Mouse (Mus musculus): Measurements from ENCODE around the gene Gm17349.
"Not testable (repeated sequence)": the region's sequence is repeated elsewhere in the genome, so short reads cannot be mapped to it uniquely, and the experiment has no call there.

The Gm17349 gene

DNA sequence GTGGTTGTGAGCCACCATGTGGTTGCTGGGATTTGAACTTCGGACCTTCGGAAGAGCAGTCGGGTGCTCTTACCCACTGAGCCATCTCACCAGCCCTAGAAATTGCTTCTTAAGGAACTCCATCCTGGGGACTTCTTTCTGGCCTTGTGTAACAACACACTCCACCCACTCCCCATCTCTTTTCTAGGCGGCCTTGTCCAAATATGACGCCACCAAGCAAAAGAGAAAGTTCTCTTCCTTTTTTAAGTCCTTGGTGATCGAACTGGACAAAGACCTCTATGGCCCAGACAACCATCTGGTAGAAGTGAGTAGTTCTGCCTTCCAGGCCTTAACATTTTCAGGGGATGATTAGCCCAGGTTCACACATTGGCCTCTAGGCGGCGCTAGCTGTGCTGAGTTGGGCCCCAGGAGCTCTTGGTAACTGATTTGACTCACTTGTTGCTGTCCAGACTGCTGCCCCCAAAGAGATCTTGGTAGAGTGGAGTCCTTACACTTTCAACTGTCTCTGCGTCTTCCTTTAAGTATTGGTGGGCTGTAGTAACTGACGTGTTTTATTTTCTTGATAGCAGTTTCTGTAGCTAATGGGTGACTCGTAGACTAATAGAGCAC lies at the start of gene Gm17349:
TSS of gene Gm17349 (minus strand) at position 51 of the 609 bp plus-strand sequence.
- peak; percentile 85 for DNase-seq (ENCODE audit: low read depth, low spot score)

DNA sequence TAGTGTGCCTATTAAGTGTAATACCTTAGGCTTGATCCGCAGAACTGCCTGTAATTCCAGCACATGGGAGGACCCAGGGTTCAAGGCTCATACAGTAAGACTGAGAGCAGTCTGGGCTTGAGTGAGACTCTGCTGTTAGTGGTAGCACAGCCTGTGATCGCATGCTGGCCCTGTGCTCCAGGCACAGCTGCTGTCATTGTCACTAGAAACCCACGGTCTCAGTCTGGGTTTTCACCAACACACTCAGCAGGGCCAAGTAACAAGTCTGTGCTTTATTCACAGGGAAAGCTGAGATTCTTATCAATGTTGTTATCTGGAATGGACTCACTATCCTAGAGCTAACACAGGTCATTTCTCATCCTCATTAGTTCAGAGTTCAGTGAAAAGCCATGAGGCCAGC lies 48.9 kb upstream of the Gm17349 start:
- DNase-seq (ENCODE audit: low read depth, low spot score) = no peak

DNA sequence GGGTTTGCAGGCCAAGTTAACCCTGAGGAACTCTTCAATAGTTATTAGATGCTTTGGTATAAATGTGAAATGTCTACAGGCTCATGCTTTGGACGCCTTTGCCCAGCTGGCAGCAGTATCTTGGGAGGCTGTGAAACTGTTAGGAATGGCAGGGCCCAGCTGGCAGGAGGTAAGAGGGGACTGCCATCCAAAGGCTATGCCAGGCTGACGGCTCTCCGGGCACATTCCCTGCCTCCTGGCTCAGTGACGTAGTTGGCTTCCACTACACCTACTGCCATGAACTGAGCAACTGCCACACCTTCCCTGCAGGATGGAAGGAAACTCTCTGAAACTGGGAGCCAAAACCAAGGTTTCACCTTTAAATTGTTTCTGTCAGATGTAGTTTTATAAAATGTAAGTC lies 34.9 kb upstream of the Gm17349 start:
- no peak for DNase-seq (ENCODE audit: low read depth, low spot score)

DNA sequence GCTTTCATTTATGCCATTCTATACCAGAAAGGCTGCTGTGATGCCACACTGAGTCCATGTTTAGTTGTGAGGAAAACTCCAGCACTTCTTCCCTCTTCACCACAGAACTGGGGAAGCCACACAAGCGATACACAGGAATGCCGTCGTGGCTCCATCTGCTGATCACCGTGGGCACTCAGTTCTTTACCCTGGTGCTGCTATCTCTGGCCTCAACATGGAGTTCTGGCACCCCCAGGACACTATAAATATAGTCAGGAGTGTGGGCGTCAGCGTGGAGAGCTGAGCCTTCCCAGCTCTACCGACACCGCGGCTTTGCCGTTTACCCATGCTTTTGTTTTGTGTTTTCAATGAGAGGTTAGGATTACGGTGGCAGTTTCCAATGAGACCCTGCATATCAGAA lies 31.4 kb upstream of the Gm17349 start:
- no peak for DNase-seq (ENCODE audit: low read depth, low spot score)

DNA sequence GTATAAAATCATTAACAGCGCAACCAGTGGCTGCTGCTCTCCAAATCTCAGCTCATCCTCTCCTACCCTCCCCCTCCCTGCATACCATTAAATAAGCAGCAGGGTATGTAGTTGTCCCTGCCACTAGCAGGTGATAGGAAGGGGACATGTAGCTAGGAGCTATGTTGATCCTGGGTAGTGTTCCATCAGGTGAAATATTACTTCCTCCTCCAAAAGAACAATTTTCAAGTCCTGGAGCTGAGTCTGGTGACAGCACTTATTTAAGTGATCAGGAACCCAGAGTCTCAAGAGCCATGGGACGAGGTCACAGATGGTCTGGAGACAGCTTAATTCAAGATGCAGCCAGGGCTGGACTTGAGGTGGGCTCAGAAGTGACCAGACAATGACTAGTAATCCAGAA lies 30.3 kb upstream of the Gm17349 start:
- DNase-seq (ENCODE audit: low read depth, low spot score) = no peak

DNA sequence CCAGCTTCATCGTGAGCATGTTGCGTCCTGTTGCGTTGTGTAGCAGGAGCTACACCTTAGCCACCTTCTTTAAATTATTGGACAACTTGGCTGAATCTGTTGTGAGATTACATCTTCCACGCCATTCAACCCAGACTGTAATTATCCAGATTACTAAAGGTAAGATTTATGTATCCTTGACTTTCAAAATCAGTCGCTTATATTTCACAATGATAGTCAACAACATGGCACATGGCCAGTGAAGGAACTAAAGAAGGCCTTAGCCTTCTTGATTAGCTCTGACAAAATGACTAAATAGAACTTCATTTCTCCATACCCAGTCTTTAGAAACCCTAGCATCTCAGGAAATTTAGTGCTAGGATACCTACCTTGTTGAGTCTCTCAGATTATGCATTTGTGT lies 27.9 kb upstream of the Gm17349 start:
- DNase-seq (ENCODE audit: low read depth, low spot score) = no peak

DNA sequence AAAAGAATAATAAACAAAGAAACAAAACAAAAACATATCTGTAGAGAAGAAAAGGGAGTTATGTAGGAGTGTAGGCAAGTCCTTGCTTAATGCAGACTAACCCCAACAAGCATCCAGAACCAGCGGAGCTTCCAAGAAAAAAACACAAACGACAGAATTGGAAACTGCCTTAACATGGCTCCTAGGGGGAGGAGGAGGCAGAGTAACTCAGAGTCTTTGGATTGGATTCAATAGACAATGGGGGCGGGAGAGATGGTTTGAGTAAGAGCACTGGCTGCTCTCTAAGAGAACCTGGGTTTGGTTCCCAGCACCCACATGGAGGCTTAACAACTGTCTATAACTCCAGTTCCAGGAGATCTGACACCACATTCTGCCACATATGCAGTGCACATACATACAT lies 26.4 kb upstream of the Gm17349 start:
- DNase-seq (ENCODE audit: low read depth, low spot score) = no peak

DNA sequence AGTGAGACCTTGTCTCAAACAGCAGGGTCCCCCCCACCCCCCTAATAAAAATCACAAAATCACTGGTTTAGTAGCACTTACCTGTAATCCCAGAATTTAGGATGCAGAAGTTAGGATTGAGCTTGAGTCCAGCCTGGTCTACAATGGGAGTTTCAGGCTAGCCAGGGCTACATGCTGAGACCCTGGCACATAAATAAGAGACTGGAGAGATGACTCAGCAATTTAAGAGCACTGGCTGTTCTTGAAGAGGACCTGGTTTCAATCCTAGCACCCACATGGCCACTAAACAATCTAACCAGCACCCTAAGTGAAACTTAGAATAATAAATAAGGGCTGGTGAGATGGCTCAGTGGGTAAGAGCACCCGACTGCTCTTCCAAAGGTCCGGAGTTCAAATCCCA lies 25.9 kb upstream of the Gm17349 start:
- no peak for DNase-seq (ENCODE audit: low read depth, low spot score)

DNA sequence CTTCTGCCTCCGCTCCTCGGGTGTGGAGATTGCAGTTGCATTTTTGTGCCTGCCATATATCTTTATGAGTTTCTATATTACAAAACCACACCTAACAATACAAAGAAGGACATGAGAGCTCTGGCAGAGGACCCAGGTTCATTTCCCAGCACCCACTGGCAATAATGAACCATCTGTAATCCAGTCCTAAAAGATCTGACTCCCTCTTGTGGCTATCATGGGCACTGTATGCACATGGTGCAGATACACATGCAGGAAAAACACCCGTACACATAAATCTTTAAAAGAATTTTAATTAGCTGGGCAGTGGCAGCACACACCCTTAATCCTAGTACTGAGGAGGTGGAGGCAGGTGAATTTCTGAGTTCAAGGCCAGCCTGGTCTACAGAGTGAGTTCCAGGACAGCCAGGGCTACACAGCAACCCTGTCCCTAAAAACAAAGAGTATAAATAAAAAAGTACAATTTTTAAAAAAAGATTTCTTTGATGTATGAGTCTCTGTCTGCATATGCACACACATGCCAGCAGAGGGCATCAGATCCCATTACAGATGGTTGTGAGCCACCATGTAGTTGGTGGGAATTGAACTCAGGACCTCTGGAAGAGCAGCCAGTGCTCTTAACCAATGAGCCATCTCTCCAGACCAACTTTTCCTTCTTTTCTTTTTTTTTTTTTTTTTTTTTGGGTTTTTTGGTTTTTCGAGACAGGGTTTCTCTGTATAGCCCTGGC lies 23.9 kb upstream of the Gm17349 start:
- DNase-seq (ENCODE audit: low read depth, low spot score) = peak; percentile 59

DNA sequence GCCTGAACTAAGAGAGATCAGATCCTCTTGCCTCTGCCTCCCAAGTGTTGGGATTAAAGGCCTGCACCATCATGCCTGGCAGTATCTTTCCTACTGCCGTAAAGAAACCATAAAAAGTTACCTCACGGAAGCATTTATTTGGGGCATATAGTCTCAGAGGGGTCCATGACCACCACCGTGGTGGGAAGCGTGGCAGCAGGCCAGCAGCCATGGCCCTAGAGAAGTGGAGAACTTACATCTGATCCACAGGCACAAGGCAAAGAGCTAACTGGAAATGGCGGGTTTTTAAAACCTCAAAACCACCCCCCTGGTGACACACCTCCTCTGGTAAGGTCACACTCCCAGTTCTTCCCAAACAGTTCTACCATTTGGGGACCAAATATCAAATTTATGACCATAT lies 22.9 kb upstream of the Gm17349 start:
- no peak for DNase-seq (ENCODE audit: low read depth, low spot score)

DNA sequence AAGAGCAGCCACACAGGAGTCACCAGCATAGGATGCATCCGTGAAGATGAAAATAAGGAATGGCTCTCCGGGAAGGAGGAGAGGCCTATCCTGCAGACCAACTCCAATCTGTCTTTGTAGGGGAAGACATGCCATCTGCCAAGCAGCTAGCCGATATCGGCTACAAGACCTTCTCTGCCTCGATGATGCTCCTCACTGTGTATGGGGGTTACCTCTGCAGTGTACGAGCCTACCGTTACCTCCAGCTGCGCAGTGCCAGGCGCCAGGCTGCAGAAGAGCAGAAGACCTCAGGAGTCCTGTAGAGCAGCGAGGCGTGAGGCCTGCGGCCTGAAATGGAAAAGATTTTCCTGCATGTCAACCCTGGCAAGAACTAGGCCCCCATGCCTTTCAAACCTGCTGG lies 22.2 kb upstream of the Gm17349 start:
- no peak for DNase-seq (ENCODE audit: low read depth, low spot score)

DNA sequence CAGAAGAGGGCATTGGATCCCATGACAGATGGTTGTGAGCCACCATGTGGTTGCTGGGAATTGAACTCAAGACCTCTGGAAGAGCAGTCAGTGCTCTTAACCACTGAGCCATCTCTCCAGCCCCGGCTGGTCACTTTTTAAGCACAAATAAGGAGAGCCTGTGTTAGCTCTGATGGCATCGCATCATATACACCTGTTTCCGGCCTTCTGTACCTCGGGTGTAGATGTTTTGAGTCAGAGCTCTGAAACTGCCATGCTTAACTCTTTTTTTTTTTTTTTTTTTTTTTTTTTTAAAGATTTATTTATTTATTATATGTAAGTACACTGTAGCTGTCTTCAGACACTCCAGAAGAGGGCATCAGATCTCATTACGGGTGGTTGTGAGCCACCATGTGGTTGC lies 21.7 kb upstream of the Gm17349 start:
- not testable (repeated sequence) for DNase-seq (ENCODE audit: low read depth, low spot score)

DNA sequence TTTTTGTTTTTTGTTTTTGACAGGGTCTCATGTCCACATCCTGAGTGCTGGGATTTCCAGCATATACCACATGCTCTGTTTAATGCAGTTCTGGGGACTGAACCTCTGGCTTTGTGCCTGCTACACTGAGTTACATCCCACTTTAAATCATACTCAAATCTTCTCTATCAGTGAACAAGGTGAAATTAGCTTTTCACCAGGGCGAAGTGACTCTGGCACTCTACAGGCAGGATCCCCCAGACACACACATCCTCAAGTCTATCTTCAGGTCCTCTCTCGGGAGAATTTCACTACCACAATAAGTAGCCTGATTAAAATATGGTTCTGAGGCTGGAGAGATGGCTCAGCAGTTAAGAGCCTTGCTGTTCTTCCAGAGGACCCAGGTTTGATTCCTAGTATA lies 21.3 kb upstream of the Gm17349 start:
- DNase-seq (ENCODE audit: low read depth, low spot score) = no peak

DNA sequence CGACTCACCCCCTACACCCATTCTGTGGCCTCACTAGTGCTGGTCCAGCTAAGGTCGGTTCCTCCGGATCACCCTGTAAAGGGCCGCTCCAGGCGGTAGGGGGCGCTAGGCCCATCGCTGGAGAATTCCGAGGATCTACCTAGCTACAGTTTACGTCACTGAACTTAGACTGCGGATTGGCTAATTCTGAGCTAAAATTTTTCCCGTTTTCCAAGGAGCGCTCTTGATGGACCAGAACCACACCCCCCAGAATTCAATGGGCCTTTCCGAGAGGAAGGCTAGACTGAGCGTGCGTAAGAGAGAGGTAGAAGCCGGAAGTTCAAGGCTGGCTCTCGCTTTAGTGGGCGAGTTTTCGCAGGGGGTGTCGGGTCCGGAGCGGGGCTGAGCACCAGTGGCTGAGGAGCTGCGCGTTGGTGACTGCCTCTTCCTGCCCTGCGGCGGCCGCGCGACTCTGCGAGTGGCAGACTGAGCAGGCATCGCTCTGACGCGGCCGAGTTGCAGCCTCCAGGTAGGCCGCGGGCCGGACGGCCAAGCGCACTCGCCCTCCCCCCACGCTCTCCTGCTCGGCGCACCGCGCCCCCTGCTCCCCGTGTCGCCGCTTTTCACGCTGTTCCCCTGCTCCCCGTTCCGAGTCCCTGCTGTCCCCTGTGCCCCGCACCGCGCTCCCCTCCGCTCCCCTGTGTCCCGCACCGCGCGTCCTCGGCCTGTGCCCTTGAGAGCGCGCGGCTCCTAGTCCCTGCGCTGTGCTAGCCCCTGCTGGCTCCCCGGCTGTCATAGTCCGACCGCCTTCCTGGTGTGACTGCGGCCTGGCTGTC lies 20.3 kb upstream of the Gm17349 start, which contains the start of gene Cox14:
TSS of gene Cox14 (plus strand) at position 278 of the 815 bp plus-strand sequence.
- DNase-seq (ENCODE audit: low read depth, low spot score) = peak; percentile 99

DNA sequence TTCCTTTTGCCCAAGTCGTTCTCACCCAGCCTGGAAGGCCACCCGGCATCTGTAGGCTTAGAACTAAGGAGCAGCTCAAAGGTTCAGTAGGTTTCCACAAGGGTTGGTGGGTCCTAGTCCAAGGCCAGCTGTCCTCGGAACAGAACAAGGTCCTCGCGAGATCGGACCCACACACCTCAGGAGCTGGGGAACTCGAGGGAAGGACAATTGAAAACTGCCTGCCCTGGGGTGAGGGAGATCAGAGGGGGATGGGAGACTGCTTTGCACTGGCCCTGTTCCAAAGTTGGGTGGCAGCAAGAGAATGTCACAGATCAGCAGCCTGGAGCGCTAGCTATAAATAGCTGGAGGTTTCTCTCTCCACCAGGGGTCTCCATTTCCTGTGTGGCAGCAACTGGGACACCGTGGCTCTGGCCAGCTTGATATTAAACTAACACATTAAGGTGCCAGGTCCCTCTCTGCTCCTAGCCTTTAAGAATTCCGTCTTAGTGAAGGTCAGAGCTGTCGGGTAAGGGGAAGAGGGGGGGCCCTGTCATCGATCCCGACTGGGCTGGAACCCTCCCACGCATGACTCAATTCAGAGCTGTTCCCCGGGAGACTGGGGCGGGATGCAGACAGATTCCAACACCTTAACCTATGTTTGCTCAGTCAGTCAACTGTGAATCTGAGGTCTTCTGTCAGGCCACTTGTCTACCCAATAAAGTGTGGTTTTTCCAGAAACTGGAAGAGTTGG lies 19.2 kb upstream of the Gm17349 start:
- peak; percentile 84 for DNase-seq (ENCODE audit: low read depth, low spot score)

DNA sequence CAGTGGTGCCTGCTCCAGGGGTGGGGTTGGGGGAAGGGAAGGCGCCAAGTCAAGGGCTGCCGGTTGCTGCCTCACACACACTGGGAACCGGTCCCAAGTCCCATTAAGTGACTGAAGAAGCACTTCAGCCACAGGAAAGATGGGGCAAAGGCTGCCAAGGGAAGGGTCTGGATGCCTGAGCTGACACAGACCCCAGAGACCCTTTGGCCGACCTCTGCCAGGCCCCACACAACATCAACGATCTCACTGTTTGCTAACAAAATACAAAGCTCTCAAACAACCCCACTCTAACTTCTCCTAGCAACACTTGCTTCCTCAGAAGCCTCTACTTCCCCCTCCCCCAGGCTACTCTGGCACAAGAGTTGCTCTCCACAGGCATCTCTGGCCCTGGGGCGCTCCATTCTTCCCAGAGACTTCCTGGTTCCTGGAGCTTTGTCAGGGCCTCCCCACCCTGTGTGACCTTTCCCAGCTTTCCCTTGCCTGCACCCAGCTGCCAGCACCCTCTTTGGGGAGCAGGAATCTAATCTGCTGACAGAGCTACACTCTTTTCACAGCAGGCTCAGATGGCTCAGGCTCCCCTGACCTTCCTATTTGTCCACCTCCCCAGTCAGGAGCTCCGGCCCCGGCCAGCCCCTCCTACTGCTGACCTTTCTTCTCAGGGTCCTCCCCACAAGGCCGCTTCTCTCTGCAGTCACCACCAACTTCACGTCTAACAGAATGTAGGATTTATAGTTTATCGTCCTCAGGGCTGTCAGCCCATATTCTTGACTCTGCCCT lies 18.4 kb upstream of the Gm17349 start:
- DNase-seq (ENCODE audit: low read depth, low spot score) = peak; percentile 55

DNA sequence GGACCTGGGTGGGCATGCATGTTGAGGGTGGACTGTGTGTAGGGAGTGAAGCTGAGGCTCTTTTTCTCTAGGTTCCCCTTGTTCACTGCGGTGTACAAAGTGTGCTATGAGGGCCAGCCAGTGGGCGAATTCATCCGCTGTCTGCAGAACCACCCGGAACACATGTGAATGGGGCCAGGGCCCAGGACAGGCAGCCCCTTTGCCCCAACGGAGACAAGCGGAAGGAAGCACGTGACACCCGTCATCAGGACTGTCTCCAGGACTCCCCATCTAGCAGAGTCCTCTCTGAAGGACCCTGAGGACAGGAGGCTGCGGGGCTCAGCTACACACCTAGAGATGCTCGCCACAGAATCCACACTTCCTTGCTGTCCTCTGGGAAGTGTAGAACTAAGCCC lies 17.8 kb upstream of the Gm17349 start:
- no peak for DNase-seq (ENCODE audit: low read depth, low spot score)

DNA sequence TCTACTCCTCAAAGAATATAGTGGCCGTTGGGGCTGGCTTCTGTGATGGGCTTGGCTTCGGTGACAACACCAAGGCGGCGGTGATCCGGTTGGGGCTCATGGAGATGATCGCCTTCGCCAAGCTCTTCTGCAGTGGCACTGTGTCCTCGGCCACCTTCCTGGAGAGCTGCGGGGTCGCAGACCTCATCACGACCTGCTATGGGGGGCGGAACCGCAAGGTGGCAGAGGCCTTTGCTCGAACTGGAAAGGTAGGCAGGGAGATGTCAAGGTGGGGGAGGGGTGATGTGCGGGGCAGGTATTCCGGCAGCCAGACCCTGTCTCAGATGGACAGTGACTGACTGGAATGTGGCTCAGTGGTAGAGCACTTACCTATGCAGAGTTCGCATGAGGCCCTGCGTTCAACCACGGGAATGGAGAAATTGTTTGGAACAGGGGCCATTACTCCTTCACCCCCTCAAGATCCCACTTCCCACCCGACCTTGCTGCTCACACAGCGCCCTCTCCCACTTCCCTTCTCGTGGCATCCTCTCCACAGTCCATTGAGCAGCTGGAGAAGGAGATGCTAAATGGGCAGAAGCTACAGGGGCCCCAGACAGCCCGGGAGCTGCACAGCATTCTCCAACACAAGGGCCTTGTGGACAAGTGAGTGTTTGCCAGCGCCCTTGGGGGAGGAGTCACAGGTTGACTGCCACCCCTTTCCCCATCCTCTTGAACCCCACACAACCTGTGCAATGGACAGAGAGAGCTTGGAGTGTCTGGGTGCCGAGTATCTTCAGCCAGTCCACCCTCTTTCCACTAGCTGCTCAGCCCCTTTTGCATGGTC lies 16.8 kb upstream of the Gm17349 start:
- DNase-seq (ENCODE audit: low read depth, low spot score) = no peak

DNA sequence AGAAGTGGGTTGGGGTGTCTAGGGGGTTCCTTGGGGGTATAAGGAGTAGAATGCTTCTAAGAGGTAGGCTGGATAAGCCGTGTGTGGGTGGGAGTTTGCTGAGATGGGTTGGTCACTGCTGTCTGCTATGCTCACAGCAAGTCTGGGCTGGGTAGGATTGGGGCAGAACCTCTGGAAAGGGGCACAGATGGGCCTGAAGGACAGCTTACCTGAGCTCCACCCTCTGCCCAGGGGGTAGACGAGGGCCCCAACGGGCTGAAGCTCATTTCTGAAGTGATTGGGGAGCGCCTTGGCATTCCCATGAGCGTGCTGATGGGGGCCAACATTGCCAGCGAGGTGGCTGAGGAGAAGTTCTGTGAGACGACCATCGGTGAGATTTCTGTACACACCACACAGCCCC lies 14.6 kb upstream of the Gm17349 start:
- DNase-seq (ENCODE audit: low read depth, low spot score) = no peak

DNA sequence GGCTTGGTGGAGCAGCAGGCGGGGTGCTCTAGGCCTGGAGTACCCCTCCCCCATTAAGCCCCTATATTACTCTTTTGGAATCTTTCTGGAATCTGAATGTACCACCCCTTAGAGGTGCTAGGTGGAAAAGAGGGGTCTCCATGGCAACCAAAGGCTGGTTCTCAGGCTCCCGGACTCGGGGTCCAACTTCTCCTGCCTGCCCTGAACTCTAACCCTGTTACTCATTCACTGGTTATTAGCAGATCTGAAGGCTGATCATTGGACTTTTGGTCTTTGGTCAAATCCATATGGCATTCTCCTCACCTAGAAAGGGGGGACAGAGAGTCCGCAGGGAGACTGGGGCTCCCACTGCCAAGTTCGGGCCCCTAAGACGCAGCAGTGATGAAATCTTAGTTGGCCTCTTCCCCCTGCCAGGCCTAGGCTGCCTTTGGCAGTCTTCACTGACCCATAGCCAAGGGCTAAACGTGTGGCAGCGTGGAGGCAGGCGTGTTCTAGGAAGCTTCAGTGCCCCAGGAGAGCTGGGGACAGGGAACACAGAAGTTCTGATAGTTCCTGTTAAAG lies 13.3 kb upstream of the Gm17349 start:
- DNase-seq (ENCODE audit: low read depth, low spot score) = no peak

Measured in ES-CJ7 (cell line).